Mouse (Mus musculus) intestine, postnatal 0 days (tissue): ENCODE results near the gene Ctcfl. TPM values are rescaled to one million over a fixed set of nuclear protein-coding genes. Genes with fewer than 3 reads are reported as not detected.
A peak's percentile ranks its signal among the peaks of the same experiment; 100 is the strongest.
"Not testable (repeated sequence)": the region's sequence is repeated elsewhere in the genome, so short reads cannot be mapped to it uniquely, and the experiment has no call there.

ENCODE experiments used
- ATAC-seq: fragments of 200-750 bp; cut with Nextera tagmentation; 2 replicates; pipeline ENCODE4 v1.8.0; 2017; ENCODE audit warnings: mild to moderate bottlenecking, moderate TSS enrichment, moderate library complexity
- H3K27ac ChIP-seq: fragments of 300-500 bp; sonication (generic); 2 replicates; pipeline ENCODE4 v1.5.1; 2014; ENCODE audit warnings: mild to moderate bottlenecking, low read depth, low read length, moderate library complexity
- H3K27me3 ChIP-seq: fragments of 300-500 bp; sonication (generic); replicated peaks from 2 replicates; pipeline ENCODE4 v1.6.1; 2014; ENCODE audit warnings: low read length, mixed read lengths; ENCODE audit not compliant: control insufficient read depth, insufficient read depth
- H3K36me3 ChIP-seq: fragments of 300-500 bp; sonication (generic); 2 replicates; pipeline ENCODE4 v1.6.1; 2014; ENCODE audit warnings: mild to moderate bottlenecking, moderate library complexity; ENCODE audit not compliant: control insufficient read depth, insufficient read depth
- H3K4me1 ChIP-seq: fragments of 300-500 bp; sonication (generic); replicated peaks from 2 replicates; pipeline ENCODE4 v1.6.1; 2014; ENCODE audit warnings: antibody characterized with exemption, low read length, mixed read lengths; ENCODE audit not compliant: control insufficient read depth, insufficient read depth
- H3K4me2 ChIP-seq: fragments of 300-500 bp; sonication (generic); replicated peaks from 2 replicates; pipeline ENCODE4 v1.6.1; 2014; ENCODE audit warnings: low read depth, mild to moderate bottlenecking, moderate library complexity
- H3K4me3 ChIP-seq: fragments of 300-500 bp; sonication (generic); 2 replicates; pipeline ENCODE4 v1.5.1; 2014; ENCODE audit warnings: low read depth, low read length
- H3K9ac ChIP-seq: fragments of 300-500 bp; sonication (generic); 2 replicates; pipeline ENCODE4 v1.6.1; 2014; ENCODE audit warnings: mild to moderate bottlenecking, low read depth, low read length
- H3K9me3 ChIP-seq: fragments of 300-500 bp; sonication (generic); 2 replicates; pipeline ENCODE4 v1.6.1; 2016; ENCODE audit warnings: mixed run types; ENCODE audit not compliant: control insufficient read depth
- CTCF ChIP-seq: sonication (generic); IDR thresholded peaks from 2 replicates; pipeline ENCODE4 v1.5.1; 2016; ENCODE audit warnings: low read depth, mild to moderate bottlenecking, control low read depth, antibody characterized with exemption, moderate library complexity
- WGBS: fragments of 180-500 bp; shearing (Covaris S2); extraction: QIAGEN DNeasy Blood & Tissue Kit; methylation state at CpG from one replicate; pipeline ENCODE4 v1.1.7; 2014; 5-methylcytosine and 5-hydroxymethylcytosine counted together
- polyA plus RNA-seq: library from polyadenylated mRNA; unstranded; fragments of >200 nt; fragmentation: Nextera tagmentation; extraction: Ambion mirVana; gene quantifications from 2 replicates; pipeline ENCODE4 v1.2.1, GENCODE M21; 2015

Gene Ctcfl
- polyA plus RNA-seq, 1 experiment from 2014 or later: 1.0 TPM

DNA sequence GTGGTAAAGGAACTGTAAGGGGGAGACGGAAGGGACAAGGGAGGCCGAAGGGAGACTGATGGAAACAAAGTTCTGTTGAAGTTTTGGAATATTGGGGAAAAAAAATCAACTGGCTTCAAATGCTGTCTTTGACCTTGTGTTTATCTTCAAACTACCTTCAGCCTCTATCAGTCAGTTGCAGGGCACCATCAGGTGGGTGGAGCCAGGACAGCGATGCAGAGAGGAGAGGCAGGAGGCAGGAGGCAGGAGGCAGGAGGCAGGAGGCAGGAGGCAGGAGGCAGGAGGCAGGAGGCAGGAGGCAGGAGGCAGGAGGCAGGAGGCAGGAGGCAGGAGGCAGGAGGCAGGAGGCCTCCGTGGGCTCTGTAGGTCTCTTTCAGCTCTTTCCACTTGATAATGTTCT, 792 bp upstream of the Ctcfl start:
- WGBS: 59% methylated on average over 4 of the region's 4 CpGs
- 0 out of 2 replicates have a peak, but pooled peaks have one; percentile 2 for TF ChIP-seq CTCF
- not testable (repeated sequence) for H3K4me2 ChIP-seq, ATAC-seq, H3K27me3 ChIP-seq, H3K9ac ChIP-seq, H3K9me3 ChIP-seq, H3K36me3 ChIP-seq, H3K4me1 ChIP-seq, H3K27ac ChIP-seq, H3K4me3 ChIP-seq

DNA sequence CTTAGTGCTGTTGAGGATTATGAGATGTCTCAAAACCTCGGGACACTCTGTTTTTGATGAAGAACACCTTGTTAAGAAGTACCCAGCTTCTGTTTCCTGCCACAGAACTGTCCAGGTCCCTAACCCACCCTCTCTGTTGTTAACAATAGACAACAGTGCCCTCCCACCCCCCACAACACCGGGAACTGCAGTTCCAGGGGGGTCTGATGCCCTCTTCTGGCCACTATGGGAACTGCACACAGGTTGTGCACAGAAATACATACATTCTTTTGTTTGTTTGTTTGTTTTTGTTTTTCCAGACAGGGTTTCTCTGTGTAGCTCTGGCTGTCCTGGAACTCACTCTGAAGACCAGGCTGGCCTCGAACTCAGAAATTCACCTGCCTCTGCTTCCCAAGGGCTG, 5.5 kb downstream of the Ctcfl start:
- 63% methylated on average over 3 of the region's 3 CpGs for WGBS
- H3K27ac ChIP-seq, H3K4me2 ChIP-seq, H3K9me3 ChIP-seq, ATAC-seq, H3K4me1 ChIP-seq, H3K9ac ChIP-seq, H3K27me3 ChIP-seq, H3K36me3 ChIP-seq, H3K4me3 ChIP-seq: not testable (repeated sequence)
- TF ChIP-seq CTCF: peak; percentile 51

DNA sequence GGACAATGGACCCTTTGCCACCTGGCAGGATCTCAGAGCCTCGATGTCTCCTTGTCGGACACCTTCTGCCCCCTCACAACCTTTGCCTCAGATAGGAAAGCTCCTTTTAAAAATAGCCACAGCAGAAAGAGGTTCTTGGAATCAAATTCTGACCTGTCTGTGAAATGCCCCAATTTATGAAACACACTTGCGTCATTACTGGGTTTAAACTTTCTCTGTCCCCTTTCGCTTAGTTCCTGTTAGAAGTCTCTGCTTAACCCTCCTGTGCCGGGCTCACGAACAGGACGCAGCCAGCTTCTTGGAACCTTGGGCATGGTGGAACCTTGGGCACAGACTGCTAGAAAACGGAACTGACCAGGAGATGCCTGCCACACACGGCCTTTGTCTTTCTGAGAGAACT, 8.8 kb downstream of the Ctcfl start:
- H3K9ac ChIP-seq: no peak overlapping the region
- no peak for TF ChIP-seq CTCF
- no peaks in the 10 kb centered on the region for H3K36me3 ChIP-seq
- H3K4me2 ChIP-seq: no peak overlapping the region
- 0 out of 2 replicates have a peak, but pooled peaks cover 3% of the 10 kb centered on the region for H3K4me1 ChIP-seq
- H3K27ac ChIP-seq: no peak overlapping the region
- H3K27me3 ChIP-seq: no peaks in the 10 kb centered on the region
- ATAC-seq: no peak
- H3K9me3 ChIP-seq: no peaks in the 10 kb centered on the region
- H3K4me3 ChIP-seq: no peak overlapping the region
- 91% methylated on average over 9 of the region's 9 CpGs for WGBS

DNA sequence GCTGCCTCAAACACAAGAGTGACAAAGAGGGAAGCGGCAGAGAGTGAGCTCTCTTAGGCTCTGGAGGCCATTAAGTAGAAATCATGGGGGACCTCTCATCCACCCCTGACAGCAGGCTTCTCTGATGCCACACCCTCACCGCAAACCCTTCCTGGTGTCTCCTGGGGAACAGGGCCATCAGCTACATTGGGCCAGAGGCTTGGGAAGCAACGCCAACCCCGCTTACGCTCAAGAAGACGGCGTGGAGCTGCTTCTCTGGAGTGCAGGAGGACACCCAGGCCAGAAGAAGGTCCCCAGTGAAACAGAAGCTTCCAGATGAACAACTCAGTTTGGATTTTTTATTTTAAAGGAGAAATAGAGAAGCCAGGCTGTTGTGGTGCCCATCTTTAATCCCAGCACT, 9.8 kb downstream of the Ctcfl start:
- H3K27ac ChIP-seq: peak overlapping the region; percentile 77
- H3K4me3 ChIP-seq: no peak overlapping the region
- H3K9ac ChIP-seq: no peak overlapping the region
- no peaks in the 10 kb centered on the region for H3K27me3 ChIP-seq
- no peaks in the 10 kb centered on the region for H3K9me3 ChIP-seq
- ATAC-seq: no peak
- WGBS: 93% methylated on average over 7 of the region's 7 CpGs
- no peak for TF ChIP-seq CTCF
- H3K4me2 ChIP-seq: no peak overlapping the region
- H3K4me1 ChIP-seq: 0 out of 2 replicates have a peak, but pooled peaks cover 3% of the 10 kb centered on the region
- H3K36me3 ChIP-seq: no peaks in the 10 kb centered on the region

DNA sequence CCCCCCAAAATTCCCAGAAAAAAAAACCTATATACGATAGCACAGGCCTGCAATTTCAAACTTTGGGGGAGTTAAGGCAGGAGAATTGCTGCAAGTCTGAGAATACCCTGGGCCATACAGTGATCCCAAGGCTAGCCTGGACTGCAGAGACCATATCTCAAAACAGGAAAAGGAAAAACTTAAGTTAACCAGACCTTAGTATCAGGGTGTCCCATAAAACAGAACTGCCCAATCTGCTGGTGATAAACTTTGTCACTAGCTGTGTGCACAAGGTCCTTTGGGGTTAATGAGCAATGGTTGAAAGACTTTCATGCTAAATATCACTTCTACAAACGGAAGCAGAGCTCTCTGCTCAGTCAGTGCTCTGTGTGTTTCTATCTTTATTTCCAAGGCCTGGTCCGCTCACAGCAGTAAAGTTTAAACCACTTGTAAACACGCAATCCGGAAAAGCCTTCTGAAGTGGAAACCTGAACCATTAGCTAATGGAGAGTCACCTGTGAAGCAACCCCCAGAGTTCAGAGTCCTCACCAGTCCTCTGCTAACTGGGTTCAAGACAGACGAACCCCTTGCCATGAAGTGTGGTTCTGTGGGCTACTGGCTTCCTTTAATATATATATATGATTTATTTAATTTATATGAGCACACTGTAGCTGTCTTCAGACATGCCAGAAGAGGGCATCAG, 10.7 kb downstream of the Ctcfl start:
- TF ChIP-seq CTCF: peak; percentile 51; the same call in 1 of the 2 replicates
- Histone ChIP-seq H3K4me3 (no peak overlapping the region), H3K36me3 (no peaks in the 10 kb centered on the region), H3K4me2 (no peak overlapping the region), H3K9ac (no peak overlapping the region), H3K27ac (peak overlapping the region; percentile 77), H3K4me1 (0 out of 2 replicates have a peak, but pooled peaks cover 3% of the 10 kb centered on the region), H3K27me3 (no peaks in the 10 kb centered on the region), H3K9me3 (no peaks in the 10 kb centered on the region)
- ATAC-seq: peak; percentile 57
- WGBS: 39% methylated on average over 6 of the region's 6 CpGs

DNA sequence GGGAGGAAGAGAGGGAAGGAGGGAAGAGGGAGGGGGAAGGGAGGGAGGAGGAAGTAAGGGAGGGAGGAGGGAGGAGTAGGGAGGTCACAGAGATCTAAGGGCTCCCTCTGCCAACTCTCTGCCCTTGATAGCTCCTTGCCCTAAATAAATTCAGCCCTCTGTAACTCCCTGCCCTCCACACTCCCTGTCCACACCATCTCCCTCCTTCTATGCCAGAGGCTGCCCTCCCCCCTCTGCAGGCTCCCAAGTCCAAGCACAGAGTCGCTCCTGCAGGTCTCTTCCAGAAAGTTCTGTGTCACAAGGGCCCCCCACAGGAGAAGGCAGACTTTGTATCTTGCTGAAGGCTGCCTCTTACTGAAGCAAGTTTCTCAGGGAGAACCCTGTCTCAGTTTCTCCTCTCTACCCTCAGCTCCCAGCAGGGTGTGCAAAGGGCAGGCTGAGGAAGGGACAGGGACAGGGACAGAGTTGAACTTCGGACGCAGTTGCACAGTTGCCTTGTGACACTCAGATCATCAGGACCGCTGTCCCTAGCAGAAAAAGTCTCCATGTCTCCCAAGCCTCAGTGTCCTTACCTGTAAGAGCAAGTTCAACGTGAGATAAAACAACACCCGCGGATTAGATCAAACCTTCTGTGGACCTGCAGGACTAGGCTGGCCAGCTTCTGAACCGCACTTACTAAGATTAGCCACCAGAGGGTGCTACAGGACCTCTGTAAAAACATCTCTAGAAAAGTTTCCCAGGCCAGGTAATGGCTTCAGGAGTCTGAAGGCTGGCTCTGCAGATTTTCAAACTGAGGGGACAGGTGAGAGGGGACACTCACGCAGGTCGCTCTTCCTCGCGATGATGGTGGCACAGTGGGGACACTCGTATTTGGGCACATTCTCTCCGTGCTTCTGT, 12.2 kb downstream of the Ctcfl start:
- Histone ChIP-seq H3K9me3 (no peaks in the 10 kb centered on the region), H3K9ac (peak overlapping the region; percentile 26; the same call in 1 of the 2 replicates), H3K4me2 (peak overlapping the region; percentile 18; the same call in 1 of the 2 replicates), H3K27ac (peak overlapping the region; percentile 68; the same call in 1 of the 2 replicates), H3K4me1 (0 out of 2 replicates have a peak, but pooled peaks cover 3% of the 10 kb centered on the region), H3K27me3 (no peaks in the 10 kb centered on the region), H3K36me3 (no peaks in the 10 kb centered on the region), H3K4me3 (no peak overlapping the region)
- WGBS: 11% methylated on average over 14 of the region's 14 CpGs
- ATAC-seq: peak; percentile 81
- peak; percentile 90 for TF ChIP-seq CTCF
